Mouse (Mus musculus) embryonic facial prominence, embryonic 14.5 days (tissue): ENCODE measurements around the gene Mov10l1. TPM values are rescaled to one million over a fixed set of nuclear protein-coding genes. Genes with fewer than 3 reads are reported as not detected.

Experiments
- ATAC-seq: fragments of 200-750 bp; cut with Nextera tagmentation; 2 replicates; pipeline ENCODE4 v1.8.0; 2017; ENCODE audit warnings: low read depth, moderate number of reproducible peaks, moderate TSS enrichment
- DNase-seq: peaks from one replicate; pipeline ENCODE4 v3.0.0-alpha.2; 2015; ENCODE audit warnings: low spot score
- H3K27ac ChIP-seq: fragments of 300-500 bp; sonication (generic); replicated peaks from 2 replicates; pipeline ENCODE4 v1.5.1; 2014; ENCODE audit warnings: low read depth, mild to moderate bottlenecking, low read length, moderate library complexity
- H3K27me3 ChIP-seq: fragments of 300-500 bp; sonication (generic); replicated peaks from 2 replicates; pipeline ENCODE4 v1.6.1; 2014; ENCODE audit warnings: low read length; ENCODE audit not compliant: control insufficient read depth, insufficient read depth
- H3K36me3 ChIP-seq: fragments of 300-500 bp; sonication (generic); 2 replicates; pipeline ENCODE4 v1.6.1; 2014; ENCODE audit warnings: low read length, mixed read lengths; ENCODE audit not compliant: control insufficient read depth, insufficient read depth
- H3K4me1 ChIP-seq: fragments of 300-500 bp; sonication (generic); 2 replicates; pipeline ENCODE4 v1.6.1; 2014; ENCODE audit warnings: antibody characterized with exemption, low read length; ENCODE audit not compliant: control insufficient read depth, insufficient read depth
- H3K4me2 ChIP-seq: fragments of 300-500 bp; sonication (generic); 2 replicates; pipeline ENCODE4 v1.6.1; 2014; ENCODE audit warnings: low read depth, mild to moderate bottlenecking, low read length, moderate library complexity, mixed read lengths
- H3K4me3 ChIP-seq: fragments of 300-500 bp; sonication (generic); 2 replicates; pipeline ENCODE4 v1.5.1; 2014; ENCODE audit warnings: low read depth, mild to moderate bottlenecking, low read length
- H3K9ac ChIP-seq: fragments of 300-500 bp; sonication (generic); 2 replicates; pipeline ENCODE4 v1.6.1; 2014; ENCODE audit warnings: low read depth, mild to moderate bottlenecking, low read length, moderate library complexity, mixed read lengths
- H3K9me3 ChIP-seq: fragments of 300-500 bp; sonication (generic); 2 replicates; pipeline ENCODE4 v1.6.1; 2016; ENCODE audit warnings: low read length; ENCODE audit not compliant: control insufficient read depth
- WGBS: fragments of 180-500 bp; shearing (Covaris S2); extraction: QIAGEN DNeasy Blood & Tissue Kit; methylation state at CpG from one replicate; pipeline ENCODE4 v1.1.7; 2014; 5-methylcytosine and 5-hydroxymethylcytosine counted together
- polyA plus RNA-seq: library from polyadenylated mRNA; unstranded; fragments of >200 nt; fragmentation: Nextera tagmentation; extraction: Ambion mirVana; gene quantifications from 2 replicates; pipeline ENCODE4 v1.2.1, GENCODE M21; 2014

Gene Mov10l1
- polyA plus RNA-seq, 1 experiment from 2014 or later, result 0.26 TPM

DNA sequence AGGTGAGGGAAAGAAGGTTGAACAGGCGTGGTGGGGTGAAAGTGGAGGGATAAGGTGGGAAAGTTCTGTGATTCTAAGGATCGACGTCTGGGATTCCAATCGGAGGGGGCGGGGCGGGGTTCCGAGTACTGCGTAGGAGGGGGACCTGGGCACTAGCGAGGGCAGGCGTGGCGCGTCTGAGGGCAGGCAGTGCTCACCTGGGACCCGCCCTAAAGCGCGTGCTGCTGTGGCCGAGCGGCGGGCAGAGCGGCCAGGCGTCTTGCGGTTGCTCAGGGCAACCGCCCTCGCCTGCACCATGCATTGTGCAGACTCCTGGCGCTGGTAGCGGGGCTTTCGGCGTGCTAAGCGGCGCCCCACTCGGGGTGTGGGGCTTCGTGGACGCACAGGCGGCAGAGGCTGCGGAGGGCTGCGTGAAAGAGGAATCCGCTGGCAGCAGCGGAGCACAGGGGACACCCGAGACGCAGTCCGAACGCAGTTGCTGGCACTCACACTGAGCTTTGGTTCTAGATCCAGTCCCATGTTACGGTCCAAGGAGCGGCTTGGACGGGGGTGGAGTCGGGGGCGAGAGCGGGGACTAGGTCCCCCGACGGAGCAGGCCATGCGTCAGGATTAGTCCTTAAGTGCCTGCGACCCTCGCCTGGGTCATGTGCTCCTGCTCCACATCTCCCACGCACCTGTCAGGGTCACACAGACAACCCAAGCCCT is 28.2 kb upstream of the Mov10l1 start, which contains the start of gene Ttll8:
TSS of gene Ttll8 (minus strand) at position 51 of the 705 bp plus-strand sequence.
- Histone ChIP-seq H3K9ac (peak within 1 kb of the TSS; percentile 47), H3K4me3 (peak within 1 kb of the TSS; percentile 39), H3K27ac (no peak within 1 kb of the TSS), H3K36me3 (no peaks in the 10 kb centered on the region), H3K27me3 (peaks cover 32% of the 10 kb centered on the region), H3K4me2 (peak within 1 kb of the TSS; percentile 85), H3K4me1 (peaks cover 6% of the 10 kb centered on the region; the same call in 1 of the 2 replicates), H3K9me3 (no peaks in the 10 kb centered on the region)
- peak; percentile 72 for ATAC-seq
- 5% methylated on average over 35 of the region's 53 CpGs for WGBS
- peak; percentile 23 for DNase-seq

DNA sequence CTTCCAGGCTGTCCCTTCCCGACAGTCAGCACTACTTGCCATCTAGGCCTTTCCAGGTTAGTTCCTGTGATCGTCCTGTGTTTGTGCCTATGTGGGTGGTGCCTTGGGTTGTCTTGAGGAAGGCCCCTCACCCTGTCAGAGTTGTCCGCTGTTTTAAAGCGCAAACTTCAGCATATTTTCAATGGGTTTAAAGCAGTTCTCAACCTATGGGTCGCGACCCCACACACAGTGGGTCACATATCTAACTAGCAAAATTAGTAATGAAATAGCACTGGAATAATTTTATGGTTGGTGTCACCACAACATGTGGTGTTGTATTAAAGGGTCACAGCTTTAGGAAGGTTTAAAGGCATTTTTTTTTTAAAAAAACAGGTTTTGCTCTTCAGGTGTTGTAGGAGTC is 27.4 kb upstream of the Mov10l1 start:
- H3K9ac ChIP-seq, result no peak overlapping the region
- no peak overlapping the region for H3K4me3 ChIP-seq
- peaks cover 6% of the 10 kb centered on the region; the same call in 1 of the 2 replicates for H3K4me1 ChIP-seq
- no peak overlapping the region for H3K4me2 ChIP-seq
- H3K36me3 ChIP-seq, result no peaks in the 10 kb centered on the region
- 84% methylated on average over 6 of the region's 6 CpGs for whole genome bisulfite sequencing
- no peak for DNase-seq
- no peaks in the 10 kb centered on the region for H3K9me3 ChIP-seq
- H3K27me3 ChIP-seq, result peaks cover 32% of the 10 kb centered on the region
- no peak overlapping the region for H3K27ac ChIP-seq
- ATAC-seq, result no peak

DNA sequence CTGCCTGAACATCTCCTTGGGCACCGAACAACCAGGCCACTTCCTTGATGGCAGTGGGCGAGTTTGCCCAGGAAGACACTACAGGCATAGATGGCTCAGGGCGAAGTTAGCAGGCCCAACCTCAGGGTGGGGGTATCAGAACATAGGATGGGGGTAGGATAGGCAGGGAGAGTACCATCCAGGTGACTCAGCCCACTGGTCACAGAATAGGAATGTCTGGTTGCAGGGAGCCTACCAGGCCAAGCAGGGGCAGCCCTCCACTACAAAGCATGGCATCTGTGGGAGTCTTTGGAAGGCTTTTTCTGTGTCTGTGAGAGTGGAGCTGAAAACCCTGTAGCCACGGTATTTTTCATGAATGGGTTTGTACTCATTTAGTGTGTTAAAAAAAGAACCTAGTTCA is 25.2 kb upstream of the Mov10l1 start:
- Histone ChIP-seq H3K9me3 (no peaks in the 10 kb centered on the region), H3K9ac (no peak overlapping the region), H3K27ac (no peak overlapping the region), H3K27me3 (peaks cover 32% of the 10 kb centered on the region), H3K4me2 (no peak overlapping the region), H3K36me3 (no peaks in the 10 kb centered on the region), H3K4me3 (no peak overlapping the region), H3K4me1 (peaks cover 6% of the 10 kb centered on the region; the same call in 1 of the 2 replicates)
- no peak for DNase-seq
- 83% methylated on average over 4 of the region's 4 CpGs for WGBS
- no peak for ATAC-seq

DNA sequence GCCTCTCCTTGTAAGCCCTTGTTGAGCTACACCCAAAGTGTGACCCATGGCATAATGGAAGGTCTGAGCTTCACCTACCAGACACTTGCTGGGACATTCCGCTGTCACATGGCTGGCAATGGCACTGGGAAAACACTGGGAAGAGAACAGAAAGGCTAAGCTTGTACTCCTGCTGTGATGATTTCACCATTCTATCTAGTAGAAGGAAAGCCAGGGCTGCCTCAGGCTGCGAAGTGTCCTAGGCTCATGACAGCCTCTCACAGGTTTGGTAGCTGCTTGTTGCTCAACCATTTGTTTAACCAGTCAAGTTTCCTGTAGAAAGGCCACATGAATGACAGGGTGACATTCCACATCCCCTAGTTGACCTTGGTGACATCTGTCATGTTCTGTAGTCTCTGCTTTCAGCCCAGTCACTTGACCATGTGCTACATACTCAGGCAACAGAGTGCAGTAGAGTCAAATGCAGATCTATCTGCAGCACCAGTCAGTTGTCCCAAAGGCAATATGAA is 18.6 kb upstream of the Mov10l1 start:
- no peaks in the 10 kb centered on the region for H3K4me1 ChIP-seq
- WGBS, result 91% methylated on average over 2 of the region's 2 CpGs
- no peak overlapping the region for H3K4me3 ChIP-seq
- 0 out of 2 replicates have a peak, but pooled peaks cover 1% of the 10 kb centered on the region for H3K27me3 ChIP-seq
- H3K36me3 ChIP-seq, result no peaks in the 10 kb centered on the region
- H3K27ac ChIP-seq, result no peak overlapping the region
- no peak overlapping the region for H3K9ac ChIP-seq
- ATAC-seq, result no peak
- H3K9me3 ChIP-seq, result no peaks in the 10 kb centered on the region
- no peak for DNase-seq
- no peak overlapping the region for H3K4me2 ChIP-seq

DNA sequence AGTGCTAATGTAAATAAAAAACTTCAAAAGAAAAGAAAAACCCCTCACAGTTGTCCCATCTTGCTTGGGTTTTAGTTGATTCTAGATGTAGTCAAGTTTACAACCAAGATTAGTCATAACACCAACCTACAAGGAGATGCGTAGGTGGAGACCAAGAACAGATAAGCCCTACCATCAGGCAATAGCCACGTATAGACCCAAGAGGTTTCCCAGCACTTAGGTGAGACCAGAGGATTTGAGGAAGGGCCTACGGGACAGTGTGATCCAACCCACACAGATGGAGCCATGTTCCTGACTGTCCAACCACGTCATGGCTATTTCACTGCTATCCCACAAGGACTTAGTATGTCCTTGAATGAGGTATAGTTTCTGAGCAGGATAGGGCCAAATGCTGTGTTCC is 10.4 kb upstream of the Mov10l1 start:
- Histone ChIP-seq H3K9me3 (no peaks in the 10 kb centered on the region), H3K4me3 (no peak overlapping the region), H3K27me3 (no peaks in the 10 kb centered on the region), H3K4me2 (no peak overlapping the region), H3K36me3 (no peaks in the 10 kb centered on the region), H3K27ac (no peak overlapping the region), H3K4me1 (no peaks in the 10 kb centered on the region), H3K9ac (no peak overlapping the region)
- DNase-seq (no peak), ATAC-seq (no peak)
- WGBS, result 87% methylated on average over 4 of the region's 4 CpGs

DNA sequence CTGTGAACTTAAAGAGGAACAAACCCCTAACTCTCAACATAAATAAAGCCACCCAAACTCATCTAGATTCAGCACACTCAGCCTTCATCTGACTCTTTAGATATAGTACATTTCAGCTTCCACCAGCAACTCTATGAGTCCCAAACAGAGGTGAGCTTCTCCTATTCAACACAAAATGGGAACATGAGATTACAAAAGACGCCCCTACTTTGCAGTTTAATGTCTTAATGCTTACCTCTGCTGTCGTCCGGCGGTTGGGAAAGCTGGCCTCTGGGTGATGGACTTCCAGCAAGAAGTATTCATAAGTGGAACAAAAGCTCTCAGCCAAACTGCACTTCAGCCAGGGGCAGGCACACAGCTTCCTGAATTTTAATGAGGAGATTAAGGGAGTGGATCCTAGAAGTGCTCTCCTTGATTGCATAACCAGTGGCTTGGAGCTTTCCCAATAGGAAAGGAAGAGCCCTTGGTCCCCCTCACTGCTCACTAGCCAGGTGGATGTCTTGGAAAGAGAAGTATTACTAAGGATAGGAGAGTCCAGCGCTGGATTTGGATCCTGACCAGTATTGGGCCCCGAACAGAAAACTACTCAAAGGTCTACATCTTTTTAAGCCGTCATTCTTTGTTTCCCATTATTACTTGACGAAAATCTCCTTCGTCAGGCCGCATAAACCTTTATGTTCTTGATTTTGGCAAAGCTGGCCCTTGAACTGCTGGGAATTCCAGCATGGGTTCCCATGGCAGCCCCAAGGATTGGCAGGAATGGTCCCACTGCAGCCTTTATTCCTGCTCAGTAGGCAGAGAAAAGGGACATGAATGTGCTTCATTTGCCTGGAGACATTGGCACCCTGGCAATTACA is 4.2 kb upstream of the Mov10l1 start, which contains the start of gene Mlc1:
TSS of gene Mlc1 (minus strand) at position 727 of the 857 bp plus-strand sequence.
- H3K4me2 ChIP-seq, result no peak within 1 kb of the TSS
- H3K9me3 ChIP-seq, result no peaks in the 10 kb centered on the region
- H3K27ac ChIP-seq, result no peak within 1 kb of the TSS
- DNase-seq (peak; percentile 4), ATAC-seq (no peak)
- H3K4me1 ChIP-seq, result no peaks in the 10 kb centered on the region
- no peak within 1 kb of the TSS for H3K4me3 ChIP-seq
- WGBS, result 63% methylated on average over 10 of the region's 10 CpGs
- no peaks in the 10 kb centered on the region for H3K27me3 ChIP-seq
- H3K9ac ChIP-seq, result no peak within 1 kb of the TSS
- no peaks in the 10 kb centered on the region for H3K36me3 ChIP-seq

DNA sequence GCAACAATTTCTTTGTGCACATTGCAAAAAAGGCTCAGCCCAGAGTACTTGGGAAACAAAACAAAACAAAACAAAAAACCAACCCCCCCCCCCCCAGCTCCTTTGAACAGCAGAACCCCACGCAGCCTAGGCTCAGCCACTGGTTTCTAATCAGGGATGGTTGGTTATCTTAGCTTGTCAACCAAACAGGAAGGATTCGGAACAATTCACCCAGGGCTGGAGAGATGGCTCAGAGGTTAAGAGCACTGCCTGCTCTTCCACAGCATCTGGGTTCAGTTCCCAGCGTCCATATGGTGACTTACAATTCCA is 3.6 kb upstream of the Mov10l1 start:
- no peaks in the 10 kb centered on the region for H3K9me3 ChIP-seq
- ATAC-seq, result no peak
- DNase-seq, result no peak
- no peak overlapping the region for H3K9ac ChIP-seq
- no peaks in the 10 kb centered on the region for H3K27me3 ChIP-seq
- H3K27ac ChIP-seq, result no peak overlapping the region
- no peak overlapping the region for H3K4me3 ChIP-seq
- H3K4me1 ChIP-seq, result no peaks in the 10 kb centered on the region
- 71% methylated on average over 3 of the region's 3 CpGs for WGBS
- H3K4me2 ChIP-seq, result no peak overlapping the region
- no peaks in the 10 kb centered on the region for H3K36me3 ChIP-seq

DNA sequence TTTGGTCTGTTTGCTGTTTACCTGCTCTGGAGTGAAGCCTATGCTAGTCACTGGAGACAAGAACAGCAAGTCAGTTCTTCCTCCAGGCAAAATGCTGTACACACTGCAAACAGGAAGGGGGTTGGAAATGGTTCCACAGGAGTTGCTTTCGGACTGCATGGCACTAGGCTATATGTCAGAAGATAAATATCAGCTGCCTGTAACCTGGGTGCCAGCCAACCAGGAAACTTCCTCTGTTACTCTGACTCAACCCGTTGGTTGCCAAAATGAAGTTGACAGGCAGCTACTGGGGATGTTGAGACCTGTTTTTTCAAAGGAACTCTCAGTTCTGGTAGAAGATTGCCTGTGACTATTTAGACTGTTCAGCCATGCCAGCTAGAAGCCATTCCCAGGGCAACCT is 6.5 kb downstream of the Mov10l1 start:
- Histone ChIP-seq H3K9ac (no peak overlapping the region), H3K27ac (no peak overlapping the region), H3K4me2 (no peak overlapping the region), H3K36me3 (no peaks in the 10 kb centered on the region), H3K4me3 (no peak overlapping the region), H3K4me1 (no peaks in the 10 kb centered on the region), H3K27me3 (no peaks in the 10 kb centered on the region), H3K9me3 (no peaks in the 10 kb centered on the region)
- peak; percentile 8 for DNase-seq
- whole genome bisulfite sequencing, result 36% methylated on average over 2 of the region's 2 CpGs
- no peak for ATAC-seq
